Mouse (Mus musculus) forebrain, embryonic 15.5 days (tissue): Measurements from ENCODE around the gene Il1rapl2. TPM values are rescaled to one million over a fixed set of nuclear protein-coding genes. Genes with fewer than 3 reads are reported as not detected.

Source experiments
- ATAC-seq: fragments of 200-750 bp; cut with Nextera tagmentation; replicated peaks from 2 replicates; pipeline ENCODE4 v1.8.0; 2017; ENCODE audit warnings: mild to moderate bottlenecking, moderate TSS enrichment, moderate library complexity
- H3K27ac ChIP-seq: fragments of 300-500 bp; sonication (generic); replicated peaks from 2 replicates; pipeline ENCODE4 v1.5.1; 2015; ENCODE audit warnings: mild to moderate bottlenecking, inconsistent platforms
- H3K27me3 ChIP-seq: fragments of 300-500 bp; sonication (generic); 2 replicates; pipeline ENCODE4 v1.6.1; 2015; ENCODE audit warnings: inconsistent platforms
- H3K36me3 ChIP-seq: fragments of 300-500 bp; sonication (generic); 2 replicates; pipeline ENCODE4 v1.6.1; 2015; ENCODE audit warnings: mild to moderate bottlenecking, inconsistent platforms
- H3K4me1 ChIP-seq: fragments of 300-500 bp; sonication (generic); 2 replicates; pipeline ENCODE4 v1.6.1; 2015; ENCODE audit warnings: inconsistent platforms
- H3K4me2 ChIP-seq: fragments of 300-500 bp; sonication (generic); replicated peaks from 2 replicates; pipeline ENCODE4 v1.6.1; 2015; ENCODE audit warnings: mild to moderate bottlenecking, inconsistent platforms
- H3K4me3 ChIP-seq: fragments of 300-500 bp; sonication (generic); 2 replicates; pipeline ENCODE4 v1.5.1; 2015; ENCODE audit warnings: mild to moderate bottlenecking, inconsistent platforms
- H3K9ac ChIP-seq: fragments of 300-500 bp; sonication (generic); replicated peaks from 2 replicates; pipeline ENCODE4 v1.6.1; 2015; ENCODE audit warnings: mild to moderate bottlenecking, inconsistent platforms
- H3K9me3 ChIP-seq: fragments of 300-500 bp; sonication (generic); 2 replicates; pipeline ENCODE4 v1.6.1; 2016; ENCODE audit warnings: inconsistent platforms
- WGBS: fragments of 180-500 bp; shearing (Covaris S2); methylation state at CpG from one replicate; pipeline ENCODE4 v1.1.7; 2015; ENCODE audit warnings: mixed read lengths; 5-methylcytosine and 5-hydroxymethylcytosine counted together
- polyA plus RNA-seq: library from polyadenylated mRNA; unstranded; fragments of >200 nt; fragmentation: Nextera tagmentation; extraction: Ambion mirVana; gene quantifications from 2 replicates; pipeline ENCODE4 v1.2.1, GENCODE M21; 2015

Il1rapl2 gene
- polyA plus RNA-seq: 2.1 and 2.5 TPM in 2 replicates

- Histone ChIP-seq H3K27me3 (peaks cover 28% of the 10 kb centered on the region), H3K4me1 (0 out of 2 replicates have a peak, but pooled peaks cover 4% of the 10 kb centered on the region), H3K9ac (0 out of 2 replicates have a peak within 1 kb of the TSS, but pooled peaks have one; percentile 32), H3K4me3 (peak within 1 kb of the TSS; percentile 44), H3K36me3 (no peaks in the 10 kb centered on the region), H3K27ac (no peak within 1 kb of the TSS), H3K9me3 (no peaks in the 10 kb centered on the region), H3K4me2 (peak within 1 kb of the TSS; percentile 54)
- WGBS: 22% methylated on average over 37 of the region's 47 CpGs
- peak; percentile 89 for ATAC-seq
These were observed at the start of gene Il1rapl2 for GRCm38 (mm10) chrX:137570321-137571195. Gene Il1rapl2, plus strand, starts transcription at chrX:137570608.

GRCm38 (mm10) chrX:137548348-137548747 lies 22.1 kb upstream of the Il1rapl2 start:
- ATAC-seq: no peak
- WGBS: 81% methylated on average over 2 of the region's 2 CpGs
- Histone ChIP-seq H3K4me3 (no peak overlapping the region), H3K36me3 (no peaks in the 10 kb centered on the region), H3K9ac (no peak overlapping the region), H3K27me3 (no peaks in the 10 kb centered on the region), H3K4me2 (no peak overlapping the region), H3K4me1 (no peaks in the 10 kb centered on the region), H3K27ac (no peak overlapping the region), H3K9me3 (no peaks in the 10 kb centered on the region)

- H3K27ac ChIP-seq: no peak overlapping the region
- H3K4me1 ChIP-seq: 0 out of 2 replicates have a peak, but pooled peaks cover 4% of the 10 kb centered on the region
- WGBS: 28% methylated on average over 21 of the region's 21 CpGs
- H3K4me2 ChIP-seq: peak overlapping the region; percentile 54
- H3K27me3 ChIP-seq: peaks cover 28% of the 10 kb centered on the region
- no peaks in the 10 kb centered on the region for H3K9me3 ChIP-seq
- 0 out of 2 replicates have a peak, but pooled peaks have one; percentile 24 for ATAC-seq
- H3K36me3 ChIP-seq: no peaks in the 10 kb centered on the region
- H3K4me3 ChIP-seq: peak overlapping the region; percentile 44
- no peak overlapping the region for H3K9ac ChIP-seq
These were observed 778 bp upstream of the Il1rapl2 start for GRCm38 (mm10) chrX:137569472-137570188.

GRCm38 (mm10) chrX:137582656-137583055 lies 12.2 kb downstream of the Il1rapl2 start:
- ATAC-seq: no peak
- no peaks in the 10 kb centered on the region for H3K27me3 ChIP-seq
- no peaks in the 10 kb centered on the region for H3K4me1 ChIP-seq
- no peaks in the 10 kb centered on the region for H3K9me3 ChIP-seq
- H3K4me2 ChIP-seq: no peak overlapping the region
- WGBS: 42% methylated on average over 1 of the region's 1 CpGs
- no peaks in the 10 kb centered on the region for H3K36me3 ChIP-seq
- no peak overlapping the region for H3K27ac ChIP-seq
- H3K4me3 ChIP-seq: no peak overlapping the region
- no peak overlapping the region for H3K9ac ChIP-seq

GRCm38 (mm10) chrX:137620697-137621096 lies 50.3 kb downstream of the Il1rapl2 start:
- no peak overlapping the region for H3K27ac ChIP-seq
- H3K36me3 ChIP-seq: no peaks in the 10 kb centered on the region
- no peak overlapping the region for H3K9ac ChIP-seq
- no peaks in the 10 kb centered on the region for H3K27me3 ChIP-seq
- H3K9me3 ChIP-seq: no peaks in the 10 kb centered on the region
- no peak for ATAC-seq
- no peak overlapping the region for H3K4me3 ChIP-seq
- H3K4me1 ChIP-seq: no peaks in the 10 kb centered on the region
- no peak overlapping the region for H3K4me2 ChIP-seq

- 34% methylated on average over 2 of the region's 2 CpGs for WGBS
- Histone ChIP-seq H3K36me3 (no peaks in the 10 kb centered on the region), H3K9me3 (no peaks in the 10 kb centered on the region), H3K27ac (no peak overlapping the region), H3K9ac (no peak overlapping the region), H3K4me2 (no peak overlapping the region), H3K27me3 (no peaks in the 10 kb centered on the region), H3K4me1 (no peaks in the 10 kb centered on the region), H3K4me3 (no peak overlapping the region)
- no peak for ATAC-seq
These were observed 96.6 kb downstream of the Il1rapl2 start for GRCm38 (mm10) chrX:137667011-137667410.

GRCm38 (mm10) chrX:137687974-137688373 lies 117.6 kb downstream of the Il1rapl2 start:
- Histone ChIP-seq H3K27ac (no peak overlapping the region), H3K36me3 (no peaks in the 10 kb centered on the region), H3K4me2 (no peak overlapping the region), H3K27me3 (no peaks in the 10 kb centered on the region), H3K4me1 (no peaks in the 10 kb centered on the region), H3K9ac (no peak overlapping the region), H3K9me3 (no peaks in the 10 kb centered on the region), H3K4me3 (no peak overlapping the region)
- ATAC-seq: no peak
- WGBS: 76% methylated on average over 1 of the region's 1 CpGs

GRCm38 (mm10) chrX:137700006-137700405 lies 129.6 kb downstream of the Il1rapl2 start:
- Histone ChIP-seq H3K4me1 (no peaks in the 10 kb centered on the region), H3K4me2 (no peak overlapping the region), H3K36me3 (no peaks in the 10 kb centered on the region), H3K27ac (no peak overlapping the region), H3K9me3 (no peaks in the 10 kb centered on the region), H3K9ac (no peak overlapping the region), H3K27me3 (no peaks in the 10 kb centered on the region), H3K4me3 (no peak overlapping the region)
- no peak for ATAC-seq
- WGBS: 88% methylated on average over 2 of the region's 2 CpGs

GRCm38 (mm10) chrX:137755537-137755936 lies 185.1 kb downstream of the Il1rapl2 start:
- WGBS: 29% methylated on average over 3 of the region's 3 CpGs
- Histone ChIP-seq H3K4me3 (no peak overlapping the region), H3K9ac (no peak overlapping the region)

GRCm38 (mm10) chrX:137805484-137806200 lies 235.2 kb downstream of the Il1rapl2 start:
- Histone ChIP-seq H3K4me2 (no peak overlapping the region), H3K27me3 (no peaks in the 10 kb centered on the region), H3K9ac (no peak overlapping the region), H3K36me3 (no peaks in the 10 kb centered on the region), H3K4me1 (no peaks in the 10 kb centered on the region), H3K4me3 (no peak overlapping the region), H3K27ac (peak overlapping the region; percentile 50), H3K9me3 (no peaks in the 10 kb centered on the region)
- WGBS: 47% methylated on average over 6 of the region's 6 CpGs
- peak; percentile 84 for ATAC-seq

More at GRCm38 (mm10) chrX:137755537-137755936, 185.1 kb downstream of the Il1rapl2 start:
- no peaks in the 10 kb centered on the region for H3K9me3 ChIP-seq
- H3K36me3 ChIP-seq: no peaks in the 10 kb centered on the region
- no peaks in the 10 kb centered on the region for H3K27me3 ChIP-seq
- H3K27ac ChIP-seq: no peak overlapping the region
- ATAC-seq: no peak
- no peak overlapping the region for H3K4me2 ChIP-seq
- no peaks in the 10 kb centered on the region for H3K4me1 ChIP-seq

- Histone ChIP-seq H3K4me3 (no peak overlapping the region), H3K27me3 (no peaks in the 10 kb centered on the region), H3K9me3 (no peaks in the 10 kb centered on the region), H3K4me2 (no peak overlapping the region), H3K27ac (peak overlapping the region; percentile 50), H3K36me3 (no peaks in the 10 kb centered on the region), H3K4me1 (no peaks in the 10 kb centered on the region), H3K9ac (no peak overlapping the region)
- ATAC-seq: peak; percentile 87
- WGBS: 35% methylated on average over 4 of the region's 4 CpGs
These were observed 236.1 kb downstream of the Il1rapl2 start for GRCm38 (mm10) chrX:137806231-137807114.
